Mouse (Mus musculus): ENCODE results near the gene Lrp10.

DNA sequence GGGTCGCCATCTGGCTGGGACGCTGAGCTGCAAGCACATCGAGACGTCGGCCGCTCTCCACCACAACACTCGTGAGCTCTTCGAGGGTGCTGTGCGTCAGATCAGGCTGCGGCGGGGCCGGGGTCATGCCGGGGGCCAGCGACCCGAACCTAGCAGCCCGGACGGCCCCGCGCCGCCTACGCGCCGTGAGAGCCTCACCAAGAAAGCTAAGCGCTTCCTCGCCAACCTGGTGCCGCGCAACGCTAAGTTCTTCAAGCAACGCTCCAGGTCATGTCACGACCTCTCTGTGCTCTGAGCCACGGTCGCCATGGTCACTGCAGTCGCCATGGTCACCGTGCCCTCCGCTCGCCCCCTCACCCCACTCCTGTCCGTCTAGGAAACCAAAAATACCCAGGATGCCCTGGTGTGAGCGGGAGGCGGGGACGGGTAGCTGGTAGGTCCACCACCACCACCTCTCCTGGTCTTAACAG, 15.5 kb downstream of the Lrp10 start:
- TF ChIP-seq CTCF (IDR thresholded peaks at IDR 0.05; ENCODE audit: low read depth, low read length) (no peak), POLR2A (IDR thresholded peaks at IDR 0.05; ENCODE audit: insufficient read depth, low read length) (no peak), EP300 (IDR thresholded peaks at IDR 0.05; ENCODE audit: insufficient read depth, low read depth, low read length) (no peak)
